Mouse (Mus musculus): ENCODE results near the gene Riiad1. TPM values are rescaled to one million over a fixed set of nuclear protein-coding genes. Genes with fewer than 3 reads are reported as not detected.

Riiad1 gene
- polyA plus RNA-seq, 1 experiment from 2014 or later = 0.53 TPM

DNA sequence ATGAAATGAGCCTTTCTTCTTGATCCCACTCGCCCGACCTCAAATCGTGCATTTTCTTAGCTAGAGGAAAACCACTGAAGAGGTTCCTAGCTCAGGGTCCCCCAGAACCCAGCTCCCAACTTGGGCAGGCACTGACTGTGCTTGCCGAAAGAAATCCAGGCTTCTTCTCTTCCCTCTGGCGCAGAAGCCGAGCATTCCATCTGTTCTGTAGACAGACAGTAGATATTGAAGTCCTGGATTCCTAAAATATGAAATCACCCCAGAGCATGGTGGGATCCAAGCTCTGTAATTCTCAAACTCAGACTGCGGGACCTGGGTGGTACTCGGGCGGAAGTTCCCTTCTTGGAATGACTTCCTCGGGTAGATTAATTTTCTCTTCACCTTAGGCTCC is 7.0 kb downstream of the Riiad1 start:
- Histone ChIP-seq H3K4me2 (no peak overlapping the region), H3K36me3 (ENCODE audit: control insufficient read depth, insufficient read depth, low read length) (no peaks in the 10 kb centered on the region), H3K9ac (ENCODE audit: low read depth, low read length) (no peak overlapping the region), H3K27ac (ENCODE audit: low read depth, low read length) (no peak overlapping the region), H3K27me3 (replicated peaks; ENCODE audit: control insufficient read depth, insufficient read depth, low read length) (no peaks in the 10 kb centered on the region), H3K9me3 (ENCODE audit: control insufficient read depth, low read length) (no peaks in the 10 kb centered on the region), H3K4me3 (ENCODE audit: low read depth, low read length) (no peak overlapping the region), H3K4me1 (replicated peaks; ENCODE audit: control insufficient read depth, insufficient read depth, low read length) (no peaks in the 10 kb centered on the region)
- ATAC-seq (replicated peaks; ENCODE audit: low FRiP score) (no peak), DNase-seq (ENCODE audit: low spot score) (no peak)
- WGBS = 55% methylated on average over 10 of the region's 10 CpGs

GRCm38 (mm10) chr3:94472447-94473114 is 7.6 kb downstream of the Riiad1 start:
- Histone ChIP-seq H3K4me1 (replicated peaks; ENCODE audit: control insufficient read depth, insufficient read depth, low read length) (no peaks in the 10 kb centered on the region), H3K9me3 (ENCODE audit: control insufficient read depth, low read length) (no peaks in the 10 kb centered on the region), H3K27ac (ENCODE audit: low read depth, low read length) (no peak overlapping the region), H3K4me3 (ENCODE audit: low read depth, low read length) (no peak overlapping the region), H3K36me3 (ENCODE audit: control insufficient read depth, insufficient read depth, low read length) (no peaks in the 10 kb centered on the region), H3K4me2 (peak overlapping the region; percentile 46), H3K27me3 (replicated peaks; ENCODE audit: control insufficient read depth, insufficient read depth, low read length) (no peaks in the 10 kb centered on the region), H3K9ac (ENCODE audit: low read depth, low read length) (no peak overlapping the region)
- DNase-seq (ENCODE audit: low spot score) = peak; percentile 49
- 16% methylated on average over 28 of the region's 28 CpGs for whole genome bisulfite sequencing
- 0 out of 2 replicates have a peak, but pooled peaks have one; percentile 51 for ATAC-seq (replicated peaks; ENCODE audit: low FRiP score)

DNA sequence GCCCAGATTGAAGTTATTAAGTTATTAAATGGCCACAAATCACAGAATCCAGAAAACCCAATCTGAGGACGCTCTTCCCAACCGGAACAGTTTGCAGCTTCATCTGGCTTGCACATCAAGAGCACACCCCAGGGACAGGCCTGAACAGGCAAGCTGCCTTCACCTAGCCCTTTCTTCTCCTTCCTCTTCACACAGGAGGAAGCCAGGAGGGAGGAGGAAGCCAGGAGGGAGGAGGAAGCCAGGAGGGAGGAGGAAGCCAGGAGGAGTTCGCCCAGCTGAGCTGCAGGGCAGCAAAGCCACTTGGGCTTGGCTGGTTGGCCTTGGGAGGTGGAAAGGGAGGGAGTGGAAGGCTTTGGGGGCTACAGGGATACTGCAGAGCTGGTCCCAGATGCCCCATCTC is 11.2 kb downstream of the Riiad1 start:
- DNase-seq (ENCODE audit: low spot score) (no peak), ATAC-seq (replicated peaks; ENCODE audit: low FRiP score) (no peak)
- WGBS = 40% methylated on average over 3 of the region's 3 CpGs

DNA sequence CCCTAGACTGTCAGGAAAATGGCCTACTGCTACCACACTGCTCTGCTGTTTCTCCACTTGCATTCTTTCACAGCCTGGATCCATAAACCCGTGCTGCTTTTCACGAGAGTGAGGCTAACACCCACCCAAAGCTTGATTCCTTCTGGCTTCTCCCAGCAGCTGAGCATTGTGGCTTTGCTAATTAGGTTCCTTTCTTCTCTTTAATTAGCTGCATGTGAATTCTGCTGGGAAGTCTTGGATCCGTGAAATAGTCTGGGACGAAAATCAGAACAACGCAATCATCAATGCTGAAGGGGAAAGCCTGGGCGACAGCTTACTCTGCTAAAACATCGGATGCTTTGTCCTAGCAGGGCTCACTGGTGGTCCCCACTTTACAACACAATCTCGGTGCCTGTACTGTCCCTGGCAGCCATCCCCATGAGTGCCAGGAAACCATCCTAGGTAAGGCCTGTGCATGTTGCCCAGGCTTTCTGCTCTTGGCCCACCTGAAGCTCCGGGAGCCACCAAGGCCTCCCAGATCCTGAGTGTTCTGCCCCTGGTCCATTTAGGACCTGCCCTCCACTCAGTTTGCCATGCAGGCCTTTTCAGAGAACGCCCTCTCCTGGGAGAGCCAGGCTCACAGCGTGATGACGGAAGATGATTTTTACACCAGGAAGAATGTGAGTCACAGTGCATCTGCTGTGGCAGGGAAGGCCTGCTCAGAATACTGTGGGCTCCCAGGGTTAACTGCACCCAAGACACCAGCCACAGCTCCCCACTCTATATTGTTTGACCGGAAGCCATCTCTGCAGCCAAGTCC is 14.3 kb downstream of the Riiad1 start:
- Histone ChIP-seq H3K27ac (ENCODE audit: low read depth, low read length) (no peak overlapping the region), H3K27me3 (replicated peaks; ENCODE audit: control insufficient read depth, insufficient read depth, low read length) (no peaks in the 10 kb centered on the region), H3K4me1 (replicated peaks; ENCODE audit: control insufficient read depth, insufficient read depth, low read length) (no peaks in the 10 kb centered on the region), H3K9me3 (ENCODE audit: control insufficient read depth, low read length) (no peaks in the 10 kb centered on the region), H3K36me3 (ENCODE audit: control insufficient read depth, insufficient read depth, low read length) (no peaks in the 10 kb centered on the region), H3K4me2 (no peak overlapping the region), H3K4me3 (ENCODE audit: low read depth, low read length) (no peak overlapping the region), H3K9ac (ENCODE audit: low read depth, low read length) (no peak overlapping the region)
- ATAC-seq (replicated peaks; ENCODE audit: low FRiP score) = no peak
- WGBS = 75% methylated on average over 13 of the region's 13 CpGs
- no peak for DNase-seq (ENCODE audit: low spot score)

More for the DNA sequence above, 11.2 kb downstream of the Riiad1 start:
- H3K9me3 ChIP-seq (ENCODE audit: control insufficient read depth, low read length) = no peaks in the 10 kb centered on the region
- no peak overlapping the region for H3K9ac ChIP-seq (ENCODE audit: low read depth, low read length)
- H3K36me3 ChIP-seq (ENCODE audit: control insufficient read depth, insufficient read depth, low read length) = no peaks in the 10 kb centered on the region
- H3K27me3 ChIP-seq (replicated peaks; ENCODE audit: control insufficient read depth, insufficient read depth, low read length) = no peaks in the 10 kb centered on the region
- H3K4me2 ChIP-seq = no peak overlapping the region
- no peak overlapping the region for H3K27ac ChIP-seq (ENCODE audit: low read depth, low read length)
- no peak overlapping the region for H3K4me3 ChIP-seq (ENCODE audit: low read depth, low read length)
- no peaks in the 10 kb centered on the region for H3K4me1 ChIP-seq (replicated peaks; ENCODE audit: control insufficient read depth, insufficient read depth, low read length)

DNA sequence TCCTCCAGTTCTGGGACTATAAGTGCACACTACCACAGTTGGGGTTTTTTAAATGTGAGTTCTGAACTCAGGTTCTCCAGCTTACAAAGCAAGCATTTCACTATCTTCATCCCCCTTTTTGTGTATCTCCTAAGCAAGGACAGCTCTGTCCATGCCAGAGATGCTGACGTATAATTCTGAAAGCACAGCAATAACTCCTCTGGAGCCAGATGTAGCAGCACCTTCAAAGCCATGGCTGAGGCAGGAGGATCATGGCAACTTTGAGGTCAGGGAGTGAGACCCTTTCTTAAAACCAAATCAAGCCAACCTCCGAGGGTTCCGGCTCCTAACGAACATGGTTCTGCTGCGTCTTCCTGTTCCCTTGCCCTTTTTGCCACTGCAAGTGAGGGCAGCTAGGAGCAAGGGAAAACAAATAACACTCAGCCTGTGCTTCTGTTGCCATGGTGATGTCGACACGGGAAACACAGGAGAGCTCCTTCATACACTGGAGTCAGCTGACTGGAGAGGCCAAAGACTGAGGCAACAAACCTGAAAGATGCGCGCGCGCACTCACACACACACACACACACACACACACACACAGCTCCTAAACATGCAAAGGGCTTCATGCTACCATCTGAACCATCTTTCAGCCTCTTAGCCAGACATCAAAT is 16.1 kb downstream of the Riiad1 start:
- ATAC-seq (replicated peaks; ENCODE audit: low FRiP score) (no peak), DNase-seq (ENCODE audit: low spot score) (no peak)
- WGBS = 68% methylated on average over 11 of the region's 11 CpGs

GRCm38 (mm10) chr3:94459834-94460233 is 20.3 kb downstream of the Riiad1 start:
- no peak for DNase-seq (ENCODE audit: low spot score)
- 86% methylated on average over 2 of the region's 2 CpGs for WGBS
- Histone ChIP-seq H3K9me3 (ENCODE audit: control insufficient read depth, low read length) (no peaks in the 10 kb centered on the region), H3K9ac (ENCODE audit: low read depth, low read length) (no peak overlapping the region), H3K4me2 (no peak overlapping the region), H3K4me3 (ENCODE audit: low read depth, low read length) (no peak overlapping the region), H3K27me3 (replicated peaks; ENCODE audit: control insufficient read depth, insufficient read depth, low read length) (no peaks in the 10 kb centered on the region), H3K27ac (ENCODE audit: low read depth, low read length) (no peak overlapping the region), H3K36me3 (ENCODE audit: control insufficient read depth, insufficient read depth, low read length) (no peaks in the 10 kb centered on the region), H3K4me1 (replicated peaks; ENCODE audit: control insufficient read depth, insufficient read depth, low read length) (no peaks in the 10 kb centered on the region)
- ATAC-seq (replicated peaks; ENCODE audit: low FRiP score) = no peak

More for the DNA sequence above, 16.1 kb downstream of the Riiad1 start:
- Histone ChIP-seq H3K27me3 (replicated peaks; ENCODE audit: control insufficient read depth, insufficient read depth, low read length) (no peaks in the 10 kb centered on the region), H3K36me3 (ENCODE audit: control insufficient read depth, insufficient read depth, low read length) (no peaks in the 10 kb centered on the region), H3K4me2 (no peak overlapping the region), H3K9ac (ENCODE audit: low read depth, low read length) (no peak overlapping the region), H3K4me3 (ENCODE audit: low read depth, low read length) (no peak overlapping the region), H3K4me1 (replicated peaks; ENCODE audit: control insufficient read depth, insufficient read depth, low read length) (no peaks in the 10 kb centered on the region), H3K9me3 (ENCODE audit: control insufficient read depth, low read length) (no peaks in the 10 kb centered on the region), H3K27ac (ENCODE audit: low read depth, low read length) (no peak overlapping the region)

GRCm38 (mm10) chr3:94457055-94457454 is 23.1 kb downstream of the Riiad1 start:
- no peaks in the 10 kb centered on the region for H3K4me1 ChIP-seq (replicated peaks; ENCODE audit: control insufficient read depth, insufficient read depth, low read length)
- no peaks in the 10 kb centered on the region for H3K27me3 ChIP-seq (replicated peaks; ENCODE audit: control insufficient read depth, insufficient read depth, low read length)
- H3K9ac ChIP-seq (ENCODE audit: low read depth, low read length) = no peak overlapping the region
- ATAC-seq (replicated peaks; ENCODE audit: low FRiP score) (no peak), DNase-seq (ENCODE audit: low spot score) (no peak)
- peak overlapping the region; percentile 59 for H3K4me2 ChIP-seq
- H3K4me3 ChIP-seq (ENCODE audit: low read depth, low read length) = no peak overlapping the region
- no peaks in the 10 kb centered on the region for H3K36me3 ChIP-seq (ENCODE audit: control insufficient read depth, insufficient read depth, low read length)
- WGBS = 77% methylated on average over 3 of the region's 3 CpGs
- no peaks in the 10 kb centered on the region for H3K9me3 ChIP-seq (ENCODE audit: control insufficient read depth, low read length)
- H3K27ac ChIP-seq (ENCODE audit: low read depth, low read length) = no peak overlapping the region

DNA sequence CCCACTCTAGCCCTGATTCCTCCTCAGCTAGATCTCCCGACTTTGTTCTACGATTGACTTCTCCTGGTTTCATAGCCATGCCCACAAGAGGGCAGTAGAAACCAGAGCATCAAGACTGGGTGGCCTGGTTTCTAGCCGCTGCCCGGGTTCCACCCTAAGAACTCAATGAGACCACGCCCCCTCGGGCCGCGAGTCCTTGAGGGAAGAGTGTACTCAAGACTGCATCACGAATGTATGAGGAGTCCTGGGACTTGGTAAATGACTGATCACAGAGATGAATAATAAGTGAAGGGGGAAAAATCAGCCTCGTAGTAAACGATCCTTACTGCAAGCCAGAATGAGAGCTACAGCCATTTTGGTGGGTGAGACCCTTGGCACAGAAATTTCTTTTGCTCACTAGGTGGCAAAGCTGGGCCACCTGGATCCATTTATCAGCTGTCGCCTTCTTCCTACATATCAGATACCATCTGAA is 23.6 kb downstream of the Riiad1 start:
- H3K4me1 ChIP-seq (replicated peaks; ENCODE audit: control insufficient read depth, insufficient read depth, low read length) = no peaks in the 10 kb centered on the region
- H3K27ac ChIP-seq (ENCODE audit: low read depth, low read length) = no peak overlapping the region
- H3K36me3 ChIP-seq (ENCODE audit: control insufficient read depth, insufficient read depth, low read length) = no peaks in the 10 kb centered on the region
- H3K9me3 ChIP-seq (ENCODE audit: control insufficient read depth, low read length) = no peaks in the 10 kb centered on the region
- peak; percentile 80 for DNase-seq (ENCODE audit: low spot score)
- no peak overlapping the region for H3K9ac ChIP-seq (ENCODE audit: low read depth, low read length)
- 4% methylated on average over 12 of the region's 12 CpGs for WGBS
- peak; percentile 78 for ATAC-seq (replicated peaks; ENCODE audit: low FRiP score)
- H3K4me2 ChIP-seq = peak overlapping the region; percentile 59
- no peaks in the 10 kb centered on the region for H3K27me3 ChIP-seq (replicated peaks; ENCODE audit: control insufficient read depth, insufficient read depth, low read length)
- peak overlapping the region; percentile 32 for H3K4me3 ChIP-seq (ENCODE audit: low read depth, low read length)
